Mouse (Mus musculus): ENCODE data around the gene Ino80b.
A peak's percentile ranks its signal among the peaks of the same experiment; 100 is the strongest.
"Not testable (repeated sequence)": the region's sequence is repeated elsewhere in the genome, so short reads cannot be mapped to it uniquely, and the experiment has no call there.

The Ino80b gene

DNA sequence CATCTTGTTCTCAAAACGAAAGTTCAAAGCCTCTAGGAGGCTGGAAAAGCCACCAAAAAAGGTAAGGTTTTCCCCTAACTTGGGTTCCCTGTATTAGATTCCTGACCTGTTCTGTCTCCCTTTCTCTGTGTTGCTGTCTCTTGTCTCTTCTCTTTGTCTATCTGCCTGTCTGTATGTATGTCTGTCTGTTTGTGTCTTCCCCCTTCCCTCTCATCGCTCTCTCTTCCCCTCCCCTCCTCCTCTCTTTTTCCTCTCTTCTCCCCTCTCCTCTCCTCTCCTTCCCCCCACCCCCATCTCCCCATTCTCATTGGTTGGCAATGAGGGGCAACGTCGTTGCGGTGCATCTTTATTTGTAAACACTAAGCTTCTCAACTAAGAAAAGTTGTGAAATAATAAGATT, at the start of gene Ino80b:
TSS of gene Ino80b (minus strand) at position 101 of the 400 bp plus-strand sequence.
- no peak for ATAC-seq (ENCODE audit: low TSS enrichment)

DNA sequence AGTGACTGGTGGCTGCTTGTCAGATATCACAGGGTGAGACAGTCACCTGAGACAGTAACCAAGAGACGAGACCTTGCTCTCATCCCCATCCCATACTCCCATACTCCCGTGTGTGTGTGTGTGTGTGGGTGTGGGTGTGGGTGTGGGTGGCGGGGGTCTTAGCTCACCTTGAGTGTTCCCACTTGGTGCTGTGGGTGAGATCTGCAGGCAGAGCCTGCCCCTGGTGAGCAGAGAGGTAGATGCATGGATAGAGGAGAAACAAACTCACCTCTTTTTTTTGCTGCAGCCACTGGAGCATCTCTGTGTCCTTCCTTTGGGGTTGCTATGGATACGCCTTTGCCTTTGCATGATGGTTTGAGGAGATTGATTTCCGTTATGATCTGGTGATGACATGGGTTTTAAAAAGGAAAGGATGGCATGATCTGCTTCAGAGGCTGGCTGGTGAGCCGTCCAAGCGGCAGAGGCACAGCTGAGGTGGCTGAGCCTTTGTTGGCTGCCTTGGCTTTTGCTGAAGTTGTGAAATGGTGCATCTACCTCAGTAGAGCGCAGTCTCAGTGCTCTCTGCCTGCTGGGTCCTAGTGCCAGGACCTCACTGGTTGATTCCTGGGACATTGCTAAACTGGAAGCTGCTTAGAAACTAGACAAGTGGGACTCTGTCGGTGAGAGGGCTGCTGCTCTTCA, 47.1 kb upstream of the Ino80b start:
- peak; percentile 86 for ATAC-seq (ENCODE audit: low TSS enrichment)

DNA sequence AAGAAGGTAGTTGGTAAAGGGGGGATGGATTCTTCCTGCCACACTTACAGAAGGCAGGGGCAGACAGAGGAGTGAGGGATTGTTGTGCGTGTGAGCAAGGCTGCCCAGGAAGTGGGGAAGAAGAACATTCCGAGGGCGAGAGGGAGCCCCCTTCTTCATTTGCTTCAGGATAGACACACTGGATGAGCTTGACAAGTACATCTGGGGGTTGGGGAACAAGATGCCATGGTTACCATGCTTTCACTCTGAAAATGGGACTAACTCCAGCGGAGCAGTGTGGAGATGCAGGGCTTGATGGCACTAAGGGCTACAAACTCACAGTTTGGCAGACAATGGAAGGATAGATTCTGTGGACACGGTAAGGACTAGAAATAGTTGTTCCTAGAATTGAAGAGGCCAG, 45.8 kb upstream of the Ino80b start:
- peak; percentile 32 for ATAC-seq (ENCODE audit: low TSS enrichment)

DNA sequence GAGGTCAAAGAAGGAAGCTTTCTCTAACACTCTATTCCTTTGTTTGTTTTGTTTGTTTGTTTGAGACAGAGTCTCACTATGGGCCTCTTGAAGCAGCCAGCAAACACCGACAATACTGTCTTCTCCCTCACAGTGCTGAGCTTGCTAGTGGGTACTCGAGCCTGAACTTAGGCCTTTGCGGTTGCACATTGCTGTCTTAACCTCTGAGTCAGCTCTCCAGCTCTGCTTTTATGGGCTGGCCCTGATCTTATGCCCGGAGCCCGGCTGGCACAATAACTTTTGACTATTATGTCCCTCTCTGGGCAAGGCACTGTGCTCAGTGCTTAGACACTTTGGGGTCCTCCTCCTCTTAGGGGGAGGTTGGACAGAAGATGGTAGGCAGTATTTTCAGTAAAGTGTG, 44.6 kb upstream of the Ino80b start:
- ATAC-seq (ENCODE audit: low TSS enrichment), result no peak

DNA sequence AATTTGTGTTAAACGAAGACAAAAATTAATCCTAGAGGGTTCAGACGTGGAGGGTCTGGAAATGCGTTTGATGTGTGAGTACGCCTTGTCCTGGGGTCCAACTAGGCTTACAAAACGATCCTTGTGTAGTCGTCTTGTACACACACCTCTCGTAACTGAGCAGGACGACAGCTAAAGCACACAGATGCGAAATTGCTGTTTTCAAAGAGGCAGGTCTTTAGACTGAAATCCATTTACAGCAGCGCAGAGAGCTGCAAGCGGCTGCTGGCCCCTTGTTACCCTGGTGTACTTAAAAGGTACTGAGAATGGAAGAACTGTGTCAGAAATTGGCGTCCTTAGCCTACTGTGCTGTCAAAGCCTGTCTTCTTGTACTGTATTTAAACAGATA, 41.0 kb upstream of the Ino80b start:
- peak; percentile 14 for ATAC-seq (ENCODE audit: low TSS enrichment)

DNA sequence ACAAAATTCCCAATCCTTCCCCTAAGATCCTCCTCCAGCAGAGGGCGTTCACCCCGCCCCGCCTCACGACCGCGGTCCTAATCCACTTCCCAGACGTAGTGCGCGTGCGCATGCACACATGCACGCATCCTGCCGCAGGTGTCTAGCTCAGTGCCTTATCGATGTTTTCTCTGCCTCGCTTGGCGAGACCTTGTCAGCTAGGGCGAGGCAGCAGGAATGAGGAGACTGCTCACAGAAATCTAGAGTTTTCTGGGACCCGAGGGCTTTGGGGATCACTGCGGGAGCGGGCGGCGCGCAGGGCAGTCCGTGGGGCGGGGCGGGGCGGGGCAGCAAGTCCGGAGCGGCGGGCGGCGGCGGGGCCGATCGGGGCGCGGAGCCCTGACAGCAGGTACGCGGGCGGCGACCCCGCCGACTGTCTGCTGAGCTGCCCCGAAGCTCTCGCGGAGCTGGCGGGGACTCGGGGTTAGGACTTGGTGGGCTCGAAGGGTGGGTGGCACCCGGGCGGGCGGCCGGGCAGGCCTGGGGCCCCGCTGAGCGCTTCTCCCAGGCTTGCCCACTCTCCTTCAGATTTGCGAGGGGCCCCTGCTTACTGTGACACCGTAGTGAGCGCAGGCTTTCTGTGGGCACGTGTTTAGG, 40.5 kb upstream of the Ino80b start, which contains the start of gene Dctn1:
TSS of gene Dctn1 (plus strand) at position 314 of the 636 bp plus-strand sequence.
- ATAC-seq (ENCODE audit: low TSS enrichment), result peak; percentile 66

DNA sequence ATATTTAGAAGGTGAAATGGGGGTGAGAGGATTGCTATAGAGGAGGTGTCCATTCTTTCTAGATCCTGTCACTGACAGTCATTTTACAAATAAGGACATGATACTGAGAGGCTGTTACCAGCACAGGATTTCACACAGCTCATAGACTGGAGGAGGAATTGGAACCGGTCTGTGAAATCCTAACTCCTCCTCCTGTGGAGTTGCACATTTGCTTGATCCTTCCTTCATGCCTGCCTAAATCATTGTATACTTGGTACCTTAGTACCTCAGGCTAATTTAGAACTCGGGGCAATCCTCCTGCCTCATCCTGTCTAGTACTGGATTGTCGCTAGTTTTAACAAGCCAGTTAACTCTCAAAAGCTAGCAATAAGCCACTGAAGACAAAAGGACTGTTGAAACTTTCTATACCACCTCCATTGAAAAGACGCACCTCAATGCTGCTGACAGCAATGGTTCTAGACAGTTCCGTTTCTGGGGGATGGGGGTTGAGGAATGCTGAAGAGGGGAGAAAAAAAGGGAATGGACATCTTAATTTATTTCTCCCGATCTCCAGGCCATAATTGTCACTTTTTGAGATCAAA, 39.9 kb upstream of the Ino80b start:
- peak; percentile 31 for ATAC-seq (ENCODE audit: low TSS enrichment)

DNA sequence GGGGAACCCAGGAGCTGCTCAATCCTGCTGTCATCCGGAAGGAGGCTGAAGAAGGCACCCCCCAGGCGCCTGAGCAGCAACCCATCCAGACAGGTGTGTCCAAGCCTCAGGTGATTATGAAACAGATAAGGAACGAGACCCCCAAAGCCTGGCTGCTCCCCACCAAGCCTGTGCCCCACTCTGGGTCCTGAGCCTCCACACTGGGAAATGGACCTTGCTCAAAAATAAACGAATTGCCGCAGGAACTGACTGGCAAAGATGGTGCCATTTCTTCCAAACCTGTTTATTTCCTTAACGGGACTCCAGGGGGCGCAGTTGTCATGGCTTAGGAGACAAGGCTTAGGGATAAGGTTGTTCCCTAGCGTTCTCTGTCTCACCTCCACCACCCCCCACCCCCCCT, 37.5 kb upstream of the Ino80b start:
- no peak for ATAC-seq (ENCODE audit: low TSS enrichment)

DNA sequence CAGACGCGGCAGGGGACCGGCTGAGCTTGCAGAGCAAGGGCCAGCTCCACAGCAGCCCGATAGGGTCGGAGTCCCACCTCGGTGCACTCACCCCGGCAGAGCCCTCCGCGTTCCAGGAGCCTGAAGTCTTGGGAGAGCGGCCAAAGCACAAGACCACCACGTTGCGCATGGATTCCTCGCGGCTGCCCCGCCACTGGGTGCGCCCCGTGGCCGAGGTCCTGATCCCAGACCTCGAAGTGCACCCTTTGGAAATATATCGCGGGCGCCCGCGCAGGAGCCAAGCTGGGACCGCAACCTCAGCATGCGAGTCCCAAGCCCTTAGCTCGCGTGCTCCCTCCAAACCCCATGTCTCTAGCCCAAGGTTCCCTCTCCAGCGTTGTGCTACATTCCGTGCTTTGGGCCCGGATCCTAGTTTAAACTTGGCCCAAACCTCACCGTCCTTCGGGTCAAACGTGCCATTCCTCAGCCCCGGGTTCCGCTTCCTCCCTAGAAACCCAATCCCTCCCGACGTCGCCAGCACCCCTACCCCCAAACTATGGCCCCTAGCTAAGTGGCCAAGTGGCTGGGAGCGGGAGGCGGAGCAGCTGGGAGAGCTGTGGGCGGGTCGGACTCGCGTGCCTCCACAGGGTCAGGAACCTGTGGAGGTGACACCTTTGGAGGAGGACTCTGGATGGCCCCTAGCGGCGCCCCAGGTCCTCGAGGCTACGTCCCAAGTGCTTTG, 36.9 kb upstream of the Ino80b start:
- no peak for ATAC-seq (ENCODE audit: low TSS enrichment)

DNA sequence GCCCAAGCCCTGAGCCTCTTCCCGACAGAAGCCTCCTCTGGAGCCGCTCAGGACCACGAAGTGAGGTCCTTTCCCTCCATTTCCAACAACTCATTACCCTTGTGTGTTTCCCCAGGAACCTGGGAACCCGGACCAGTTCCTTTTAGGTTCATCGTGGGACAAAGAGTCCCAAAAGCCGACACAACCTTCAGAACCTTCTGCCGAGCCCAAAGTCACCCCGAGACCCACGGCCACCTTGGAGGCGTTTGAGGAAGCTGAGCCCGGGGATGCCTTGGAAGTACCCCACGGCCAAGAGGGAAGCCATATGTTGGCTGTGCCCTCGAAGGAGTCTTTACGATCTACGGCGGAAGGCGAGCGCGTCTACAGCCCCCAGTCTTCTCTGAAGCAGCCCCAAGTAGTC, 36.2 kb upstream of the Ino80b start:
- ATAC-seq (ENCODE audit: low TSS enrichment), result no peak

DNA sequence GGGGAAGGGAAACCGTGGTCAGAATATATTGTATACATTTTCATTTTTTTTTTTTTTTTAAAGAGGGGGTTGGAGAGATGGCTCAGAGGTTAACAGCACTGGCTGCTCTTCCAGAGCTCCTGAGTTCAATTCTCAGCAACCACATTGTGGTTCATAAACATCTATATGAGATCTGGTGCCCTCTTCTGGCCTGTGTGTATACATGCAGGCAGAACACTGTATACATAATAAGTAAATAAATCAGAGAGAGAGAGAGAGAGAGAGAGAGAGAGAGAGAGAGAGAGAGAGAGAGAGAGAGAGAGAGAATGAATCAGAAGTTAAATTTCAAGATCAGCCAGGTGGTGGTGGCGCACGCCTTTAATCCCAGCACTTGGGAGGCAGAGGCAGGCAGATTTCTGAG, 34.2 kb upstream of the Ino80b start:
- ATAC-seq (ENCODE audit: low TSS enrichment), result not testable (repeated sequence)

DNA sequence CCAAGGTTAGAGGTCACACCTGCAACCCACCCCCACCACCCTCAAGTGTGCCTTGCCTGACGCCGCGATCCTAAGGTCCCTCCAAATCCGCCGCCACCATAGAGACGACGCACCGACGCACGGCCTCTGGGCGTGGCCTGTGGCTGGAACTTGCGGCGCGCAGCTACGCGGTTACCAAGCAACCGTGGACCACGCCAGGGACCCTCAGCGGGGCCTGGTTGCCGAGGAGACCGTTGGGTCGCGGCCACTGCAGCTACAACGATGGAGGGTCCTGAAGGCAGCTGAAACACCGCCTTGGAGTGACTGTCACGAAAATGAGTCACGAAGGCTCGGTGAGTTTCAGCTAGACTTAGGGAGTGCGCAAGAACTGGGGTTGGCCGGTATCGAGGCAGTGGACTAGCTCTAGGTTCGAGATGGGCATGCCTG, 31.0 kb upstream of the Ino80b start, which contains the start of the genes Wdr54 and 1700003E16Rik:
TSS of gene Wdr54 (minus strand) at position 139 of the 426 bp plus-strand sequence.
TSS of gene 1700003E16Rik (plus strand) at position 146 of the 426 bp plus-strand sequence.
- ATAC-seq (ENCODE audit: low TSS enrichment), result peak; percentile 87

DNA sequence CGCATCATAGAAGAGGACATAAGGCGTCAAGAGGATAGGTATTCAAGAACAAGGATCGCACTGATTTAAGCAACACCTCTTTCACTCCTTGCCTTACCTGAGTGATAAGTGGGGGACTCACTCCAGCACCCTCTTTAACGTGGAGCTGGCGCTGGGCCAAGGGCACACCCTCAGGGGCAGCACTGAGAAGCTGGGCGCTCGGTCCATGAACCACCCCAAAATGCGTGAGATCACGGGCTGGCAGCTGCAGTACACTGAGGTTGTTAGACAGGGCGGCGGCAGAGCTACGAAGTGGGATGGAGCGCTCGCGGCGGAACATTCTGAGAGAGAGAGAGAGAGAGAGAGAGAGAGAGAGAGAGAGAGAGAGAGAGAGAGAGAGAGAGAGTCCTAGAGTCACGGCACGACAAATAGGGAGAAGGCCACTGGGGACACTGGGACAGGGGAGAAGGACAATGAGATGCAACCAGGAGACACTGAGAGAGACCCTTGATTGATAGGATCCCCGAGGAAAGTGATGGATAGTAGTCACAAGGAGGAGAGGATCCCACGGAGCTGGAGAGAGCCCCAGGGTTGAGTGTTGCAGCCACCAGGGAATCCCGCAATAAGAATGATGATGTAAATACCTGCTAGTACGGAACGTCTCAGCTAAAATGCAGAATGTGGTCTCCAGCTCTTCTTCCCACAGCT, 30.5 kb upstream of the Ino80b start:
- peak; percentile 39 for ATAC-seq (ENCODE audit: low TSS enrichment)

DNA sequence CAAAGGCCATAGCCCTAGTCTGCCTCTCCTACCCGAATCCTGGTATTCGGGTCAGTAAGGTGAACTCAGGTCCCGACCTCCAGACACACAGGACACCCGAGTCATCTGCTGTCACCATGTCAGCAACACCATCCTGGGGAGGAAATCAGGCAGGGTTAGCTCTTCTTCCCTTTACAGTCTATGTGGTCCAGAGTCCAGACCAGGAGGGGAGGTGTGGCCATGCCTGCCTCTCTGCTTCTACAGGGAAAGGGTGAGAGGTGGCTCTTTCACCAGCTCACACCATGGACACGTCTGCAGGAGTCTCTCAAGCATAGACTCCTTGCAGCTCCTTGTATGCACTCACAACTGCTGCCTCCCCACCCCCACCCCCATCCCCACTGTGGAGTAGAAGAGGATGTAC, 28.3 kb upstream of the Ino80b start:
- ATAC-seq (ENCODE audit: low TSS enrichment), result no peak

DNA sequence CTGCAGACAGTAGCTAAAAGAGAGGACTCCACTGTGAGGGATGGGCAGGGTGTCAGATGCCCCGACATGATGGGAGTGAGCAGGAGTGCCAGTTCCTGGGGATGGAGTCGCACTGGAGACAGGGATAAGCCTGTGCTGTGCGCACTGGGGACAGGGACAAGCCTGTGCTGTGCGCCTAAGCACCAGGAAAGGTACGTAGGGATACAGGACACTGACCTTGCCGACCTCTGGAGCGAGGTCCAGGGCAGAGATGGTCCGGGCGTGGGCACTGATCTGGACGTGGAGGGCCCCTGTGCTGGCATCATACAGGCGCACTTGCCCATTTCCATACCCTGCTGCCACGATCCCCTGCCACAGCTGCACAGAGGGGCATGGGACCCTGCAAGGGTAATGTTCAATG, 27.8 kb upstream of the Ino80b start:
- ATAC-seq (ENCODE audit: low TSS enrichment), result no peak

DNA sequence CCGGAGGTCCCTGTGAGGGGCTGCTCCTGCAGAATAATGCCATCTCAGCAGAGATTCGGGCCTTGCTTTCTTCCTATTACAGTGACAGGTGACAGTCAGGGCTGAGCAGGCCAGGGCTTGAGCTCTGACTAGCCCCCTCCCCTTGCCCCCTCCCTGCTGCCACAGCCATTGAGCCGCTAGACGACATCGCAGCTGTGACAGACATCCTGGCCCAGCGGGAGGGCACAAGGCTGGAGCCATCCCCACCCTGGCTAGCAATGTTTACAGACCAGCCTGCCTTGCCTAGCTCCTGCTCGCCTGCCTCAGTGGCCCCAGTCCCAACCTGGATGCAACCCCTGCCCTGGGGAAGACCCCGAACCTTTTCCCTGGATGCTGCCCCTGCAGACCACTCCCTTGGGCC, 26.5 kb upstream of the Ino80b start:
- no peak for ATAC-seq (ENCODE audit: low TSS enrichment)

DNA sequence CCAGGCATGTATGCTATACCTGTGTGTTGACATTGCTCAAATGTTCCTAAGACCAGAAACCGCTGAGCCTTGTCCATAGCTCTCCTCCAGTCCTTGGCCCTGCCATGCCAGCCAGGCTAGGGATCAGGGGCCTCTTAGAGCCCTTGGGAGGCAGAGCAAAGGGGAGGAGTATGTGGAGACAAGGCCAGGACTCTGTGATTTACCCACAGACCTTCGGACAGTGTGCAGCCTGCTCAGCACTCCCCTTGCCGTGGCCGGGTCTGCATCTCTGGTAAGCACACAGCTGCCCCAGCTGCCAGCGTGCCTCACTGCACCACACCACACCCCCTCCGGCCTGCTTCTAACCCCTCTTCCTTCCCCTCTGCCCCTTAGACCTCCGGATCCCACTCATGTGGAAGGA, 22.0 kb upstream of the Ino80b start:
- no peak for ATAC-seq (ENCODE audit: low TSS enrichment)

DNA sequence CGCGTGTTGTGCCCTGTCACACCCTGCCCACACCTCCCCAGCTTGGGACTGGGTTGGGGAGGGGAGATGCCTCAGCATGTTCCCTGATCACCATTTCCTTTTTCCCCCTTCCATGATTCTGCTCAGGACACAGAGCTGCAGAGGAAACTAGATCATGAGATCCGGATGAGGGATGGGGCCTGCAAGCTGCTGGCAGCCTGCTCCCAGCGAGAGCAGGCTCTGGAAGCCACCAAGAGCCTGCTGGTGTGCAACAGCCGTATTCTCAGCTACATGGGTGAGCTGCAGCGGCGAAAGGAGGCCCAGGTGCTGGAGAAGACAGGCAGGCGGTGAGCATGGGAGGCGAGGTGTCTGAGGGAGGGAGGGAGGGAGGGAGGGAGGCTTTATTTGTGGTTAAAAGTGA, 20.6 kb upstream of the Ino80b start:
- peak; percentile 20 for ATAC-seq (ENCODE audit: low TSS enrichment)

DNA sequence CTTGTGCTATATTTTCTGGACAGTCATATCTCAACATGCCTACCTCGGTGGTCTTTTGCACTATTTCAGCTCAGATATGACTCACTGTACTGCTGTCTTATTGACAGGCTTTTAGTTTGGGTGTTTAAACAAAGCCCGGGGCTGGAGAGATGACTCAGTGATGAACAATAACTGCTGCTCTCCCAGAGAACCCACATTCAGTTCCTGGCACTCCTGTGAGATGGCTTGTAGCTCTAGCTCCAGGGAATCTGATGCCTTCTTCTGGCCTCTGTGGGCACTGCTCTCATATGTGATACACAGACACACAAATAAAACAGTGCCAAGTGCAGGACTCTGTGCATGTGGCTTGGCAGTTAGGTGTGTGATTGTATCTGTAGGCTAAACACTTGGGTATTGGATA, 20.0 kb upstream of the Ino80b start:
- peak; percentile 18; the same call in 1 of the 2 replicates for ATAC-seq (ENCODE audit: low TSS enrichment)

DNA sequence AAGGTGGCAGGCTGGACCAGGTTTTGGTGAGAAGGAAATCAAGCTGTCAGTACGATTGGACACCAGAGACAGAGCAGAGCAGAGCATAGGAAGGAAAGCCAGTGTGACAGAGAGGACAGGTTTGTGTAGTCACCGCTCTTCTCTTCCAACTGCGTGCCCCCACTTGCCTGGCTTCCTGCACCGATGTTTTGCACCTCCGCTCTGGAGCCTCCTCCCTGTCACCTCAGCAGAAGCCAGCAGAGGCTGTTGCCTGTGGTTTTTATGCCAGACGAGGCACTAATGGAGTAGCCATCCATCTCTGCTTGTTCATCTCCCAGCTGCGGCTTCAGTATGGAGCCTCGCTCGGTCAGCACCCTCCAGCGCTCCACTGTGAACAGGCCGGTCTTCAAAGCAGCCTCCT, 17.7 kb upstream of the Ino80b start:
- peak; percentile 53 for ATAC-seq (ENCODE audit: low TSS enrichment)

DNA sequence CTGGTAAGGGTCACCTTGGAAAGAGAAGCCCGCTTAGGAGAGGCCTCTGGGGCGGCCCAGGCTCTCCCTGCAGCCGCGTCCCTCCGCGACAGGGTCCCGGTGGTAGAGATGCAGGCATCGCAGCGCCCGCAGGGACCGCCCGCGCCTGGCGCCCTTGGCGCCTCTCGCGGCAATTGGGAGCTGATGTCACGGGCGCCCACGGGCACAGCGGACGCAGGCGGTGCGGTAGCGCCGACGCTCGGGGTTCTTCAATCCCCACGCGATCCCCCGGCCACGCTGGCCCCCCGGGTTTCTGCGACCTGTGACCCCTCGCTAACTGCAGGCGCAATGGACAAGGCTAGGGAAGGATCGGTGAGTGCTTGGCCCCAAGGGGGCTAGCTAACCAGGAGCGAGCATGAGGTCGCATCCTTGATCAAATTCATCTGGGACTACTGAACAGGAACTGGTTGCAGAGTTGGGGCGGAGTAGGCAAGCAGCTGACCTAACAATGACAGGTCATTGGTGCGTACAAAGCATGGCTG, 17.0 kb upstream of the Ino80b start:
- ATAC-seq (ENCODE audit: low TSS enrichment), result peak; percentile 55

DNA sequence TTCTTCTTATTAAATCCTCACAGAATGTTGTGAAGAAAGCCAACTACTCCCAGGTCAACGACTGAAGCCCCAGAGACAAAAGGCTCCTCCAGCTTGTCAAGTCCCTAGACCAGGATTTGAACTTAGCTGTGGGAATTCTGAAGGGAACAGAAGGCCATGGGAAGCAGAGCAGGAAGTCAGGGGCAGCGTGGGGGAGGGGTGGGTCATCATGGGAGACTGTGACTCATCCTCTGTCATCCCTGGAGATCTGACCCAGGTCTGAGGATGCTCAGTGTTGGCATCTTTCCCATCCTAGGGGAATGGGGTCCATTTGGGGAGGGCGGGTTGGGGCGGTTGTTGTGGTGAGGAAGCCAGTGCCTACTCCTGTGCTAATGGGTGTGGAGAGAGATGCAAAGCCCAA, 16.4 kb upstream of the Ino80b start:
- ATAC-seq (ENCODE audit: low TSS enrichment), result no peak
